Mouse (Mus musculus) cerebellum, postnatal 36 days (tissue): ENCODE measurements at regions not wholly inside any gene's neighbourhood (a gene's known extent, or its start where the extent isn't known, plus 50 kb on each side); places are given as distances from the start of the nearest gene placed in this dataset.

Experiments used
- DNase-seq, 2 experiments: peaks; one replicate each; pipeline ENCODE4 v3.0.0; 2021 to 2022; ENCODE audit warnings: mixed read lengths in 2 of 2

- no peak for DNase-seq
Observed at GRCm38 (mm10) chr13:107878980-107879379, 165.3 kb upstream of the Smim15 start.

- no peak for DNase-seq
Observed at GRCm38 (mm10) chr13:107873244-107873667, 171.0 kb upstream of the Smim15 start.

GRCm38 (mm10) chr13:107872574-107872973, 171.7 kb upstream of the Smim15 start:
- DNase-seq, result no peak

- DNase-seq, result no peak
Observed at GRCm38 (mm10) chr13:107872137-107872536, 172.1 kb upstream of the Smim15 start.

GRCm38 (mm10) chr13:107868906-107869305, 175.3 kb upstream of the Smim15 start:
- no peak for DNase-seq

GRCm38 (mm10) chr13:107866825-107867224, 177.4 kb upstream of the Smim15 start:
- no peak for DNase-seq

- DNase-seq, result no peak
Observed at GRCm38 (mm10) chr13:107862793-107863654, 181.2 kb upstream of the Smim15 start.

- no peak for DNase-seq
Observed at GRCm38 (mm10) chr13:107861384-107862134, 182.7 kb upstream of the Smim15 start.

GRCm38 (mm10) chr13:107857043-107857755, 187.0 kb upstream of the Smim15 start:
- DNase-seq, result no peak

GRCm38 (mm10) chr13:107850907-107851560, 193.2 kb upstream of the Smim15 start:
- DNase-seq, result no peak

GRCm38 (mm10) chr13:107848871-107849270, 195.4 kb upstream of the Smim15 start:
- DNase-seq, result no peak

GRCm38 (mm10) chr13:107847179-107848012, 196.8 kb upstream of the Smim15 start:
- DNase-seq, result no peak

- no peak for DNase-seq
Observed at GRCm38 (mm10) chr13:107846621-107847178, 197.5 kb upstream of the Smim15 start.

- DNase-seq, result no peak
Observed at GRCm38 (mm10) chr13:107845838-107846237, 198.4 kb upstream of the Smim15 start.

GRCm38 (mm10) chr13:107844085-107844484, 200.2 kb upstream of the Smim15 start:
- DNase-seq, result no peak

GRCm38 (mm10) chr13:107838126-107838715, 206.0 kb upstream of the Smim15 start:
- no peak for DNase-seq

- no peak for DNase-seq
Observed at GRCm38 (mm10) chr13:107837206-107837952, 206.9 kb upstream of the Smim15 start.

GRCm38 (mm10) chr13:107835756-107836385, 208.4 kb upstream of the Smim15 start:
- no peak for DNase-seq

- no peak for DNase-seq
Observed at GRCm38 (mm10) chr13:107831997-107832396, 212.2 kb upstream of the Smim15 start.

GRCm38 (mm10) chr13:107831221-107831681, 213.0 kb upstream of the Smim15 start:
- peak; percentile 63 to 74 for DNase-seq
